Comparison of ENCODE assay signal across 18 mouse cellular contexts in the genomic region with DNA sequence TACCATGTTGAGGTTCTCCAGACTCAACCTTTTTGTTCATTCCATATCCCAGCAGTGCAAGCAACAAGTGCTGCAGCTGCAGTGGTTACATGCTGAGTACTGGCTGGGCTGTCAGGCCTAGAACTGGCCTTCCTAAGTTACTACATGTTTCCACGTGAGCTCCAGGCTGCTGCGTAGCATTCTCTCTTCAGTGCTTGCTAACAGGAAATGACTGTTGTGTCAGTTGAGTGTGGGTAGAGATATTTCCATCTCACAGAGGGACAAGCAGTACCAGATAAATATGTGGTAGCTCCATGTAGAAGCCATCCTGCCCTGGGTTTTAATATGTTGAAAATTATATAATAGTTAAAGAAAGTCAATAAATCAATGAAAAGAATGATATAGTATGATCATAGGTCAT.
"Had no signal": no experiment of that assay in that cellular context is flagged by ENCODE, and none has a peak within 500 bp of the region (broad histone marks: within the 10 kb centered on the region; RNA-seq: fewer than 3 reads in every experiment).

No protein-coding gene starts in this region.

- H3K4me1 ChIP-seq: lung, embryonic 15.5 days; midbrain, embryonic 13.5 days; midbrain, embryonic 15.5 days; neural tube, embryonic 12.5 days; stomach, embryonic 15.5 days had no signal

- H3K4me3 ChIP-seq: lung, embryonic 15.5 days; megakaryocyte, embryonic 14.5 days; midbrain, embryonic 13.5 days; midbrain, embryonic 15.5 days; neural tube, embryonic 12.5 days; stomach, embryonic 15.5 days had no signal

- H3K9ac ChIP-seq: liver, postnatal 0 days; lung, embryonic 15.5 days; midbrain, embryonic 13.5 days; midbrain, embryonic 15.5 days; neural tube, embryonic 12.5 days; stomach, embryonic 15.5 days had no signal

- H3K4me2 ChIP-seq: lung, embryonic 15.5 days; midbrain, embryonic 11.5 days; midbrain, embryonic 13.5 days; midbrain, embryonic 15.5 days; neural tube, embryonic 12.5 days; stomach, embryonic 15.5 days had no signal

- H3K9me3 ChIP-seq: lung, embryonic 15.5 days; megakaryocyte, embryonic 14.5 days; midbrain, embryonic 13.5 days; midbrain, embryonic 15.5 days; neural tube, embryonic 12.5 days; stomach, embryonic 15.5 days had no signal

- ATAC-seq: liver, postnatal 0 days; lung, postnatal 0 days; midbrain, embryonic 13.5 days; midbrain, embryonic 15.5 days had no signal

- H3K27ac ChIP-seq: lung, embryonic 15.5 days; macrophage; midbrain, embryonic 13.5 days; midbrain, embryonic 15.5 days; neural tube, embryonic 12.5 days; stomach, embryonic 15.5 days; stomach, postnatal 0 days had no signal

- H3K36me3 ChIP-seq: lung, embryonic 15.5 days; midbrain, embryonic 13.5 days; midbrain, embryonic 15.5 days; neural tube, embryonic 12.5 days; stomach, embryonic 15.5 days had no signal

- DNase-seq: liver, postnatal 0 days; lung, adult 2 months; lung, postnatal 14 days; lung, postnatal 36 days; right cerebral cortex, postnatal 14 days; thymus, adult 2 months; thymus, postnatal 25 days; thymus, postnatal 4 days had no signal

- H3K27me3 ChIP-seq: lung, embryonic 15.5 days; megakaryocyte, embryonic 14.5 days; midbrain, embryonic 13.5 days; midbrain, embryonic 15.5 days; neural tube, embryonic 12.5 days; stomach, embryonic 15.5 days had no signal
